Mouse (Mus musculus): Measurements from ENCODE around the gene Il9.

DNA sequence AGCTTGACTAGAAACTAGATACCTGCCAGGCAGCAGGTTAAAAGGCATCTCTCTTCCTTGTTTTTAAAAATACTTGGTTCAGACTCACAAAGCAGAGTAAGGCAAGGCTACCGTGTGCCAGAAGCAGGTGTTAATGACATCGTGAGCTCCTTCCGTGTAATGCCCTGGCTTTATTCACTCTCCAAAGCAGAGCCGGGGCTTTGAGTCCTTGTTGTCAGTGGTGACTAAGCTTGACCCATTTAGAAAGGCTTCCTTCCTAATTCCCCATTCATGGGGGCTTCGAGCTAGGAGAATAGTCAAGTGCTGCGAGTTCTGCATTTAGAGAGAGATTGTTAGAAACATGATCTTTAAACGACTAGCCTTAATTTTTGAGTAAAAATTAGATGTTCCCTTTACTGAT is 34.8 kb upstream of the Il9 start:
- TF ChIP-seq CTCF (IDR thresholded peaks at IDR 0.05; ENCODE audit: insufficient read depth, low read length) (no peak), POLR2A (IDR thresholded peaks at IDR 0.05; ENCODE audit: borderline replicate concordance, extremely low read depth, low read depth, low read length) (no peak)

All from lung, adult 2 months (tissue).